Mouse (Mus musculus): ENCODE results near the gene Hist4h4.

DNA sequence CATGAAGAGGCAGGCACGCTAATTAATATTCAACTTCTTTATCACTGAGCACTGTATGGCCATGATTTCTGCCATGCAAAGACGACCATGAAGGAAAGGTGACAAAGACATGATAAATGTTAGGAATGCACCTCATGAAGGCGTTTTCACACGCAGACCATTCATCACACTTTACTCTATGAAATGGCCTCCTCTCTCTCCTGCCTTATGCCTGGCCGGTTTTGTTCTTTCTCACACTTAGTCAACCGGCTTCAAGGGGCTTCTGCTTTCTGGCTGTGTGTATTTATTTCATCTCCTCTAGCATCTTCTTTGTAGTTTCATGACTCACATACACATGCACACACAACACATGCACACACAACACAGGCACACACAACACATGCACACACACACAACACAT lies 2.9 kb downstream of the Hist4h4 start:
- TF ChIP-seq CTCF (IDR thresholded peaks at IDR 0.05) (no peak), EP300 (IDR thresholded peaks at IDR 0.05) (no peak)

Measured in lung, postnatal 0 days (tissue).